Mouse (Mus musculus) midbrain, embryonic 11.5 days (tissue): ENCODE measurements around the gene Pde4b. TPM values are rescaled to one million over a fixed set of nuclear protein-coding genes. Genes with fewer than 3 reads are reported as not detected.

ENCODE experiments used
- ATAC-seq: fragments of 200-750 bp; cut with Nextera tagmentation; 2 replicates; pipeline ENCODE4 v1.8.0; 2017; ENCODE audit warnings: moderate TSS enrichment, moderate library complexity; ENCODE audit not compliant: low FRiP score
- DNase-seq: peaks from one replicate; pipeline ENCODE4 v3.0.0; 2015; ENCODE audit warnings: low spot score; ENCODE audit errors: missing footprints
- H3K27ac ChIP-seq: fragments of 300-500 bp; sonication (generic); 2 replicates; pipeline ENCODE4 v1.5.1; 2014; ENCODE audit warnings: low read depth, low read length
- H3K27me3 ChIP-seq: fragments of 300-500 bp; sonication (generic); 2 replicates; pipeline ENCODE4 v1.6.1; 2014; ENCODE audit warnings: mild to moderate bottlenecking, low read length, moderate library complexity, mixed read lengths; ENCODE audit not compliant: control insufficient read depth, insufficient read depth
- H3K36me3 ChIP-seq: fragments of 300-500 bp; sonication (generic); 2 replicates; pipeline ENCODE4 v1.6.1; 2014; ENCODE audit warnings: mild to moderate bottlenecking, low read length, moderate library complexity, mixed read lengths; ENCODE audit not compliant: control insufficient read depth, insufficient read depth
- H3K4me1 ChIP-seq: fragments of 300-500 bp; sonication (generic); 2 replicates; pipeline ENCODE4 v1.6.1; 2014; ENCODE audit warnings: low read length; ENCODE audit not compliant: control insufficient read depth, insufficient read depth
- H3K4me2 ChIP-seq: fragments of 300-500 bp; sonication (generic); 2 replicates; pipeline ENCODE4 v1.6.1; 2014; ENCODE audit warnings: mild to moderate bottlenecking, moderate library complexity
- H3K4me3 ChIP-seq: fragments of 300-500 bp; sonication (generic); 2 replicates; pipeline ENCODE4 v1.5.1; 2014; ENCODE audit warnings: low read depth, low read length
- H3K9ac ChIP-seq: fragments of 300-500 bp; sonication (generic); 2 replicates; pipeline ENCODE4 v1.6.1; 2014; ENCODE audit warnings: low read length
- H3K9me3 ChIP-seq: fragments of 300-500 bp; sonication (generic); 2 replicates; pipeline ENCODE4 v1.6.1; 2016; ENCODE audit warnings: low read length; ENCODE audit not compliant: control insufficient read depth
- WGBS: fragments of 180-500 bp; shearing (Covaris S2); extraction: QIAGEN DNeasy Blood & Tissue Kit; methylation state at CpG from one replicate; pipeline ENCODE4 v1.1.7; 2014; 5-methylcytosine and 5-hydroxymethylcytosine counted together
- polyA plus RNA-seq: library from polyadenylated mRNA; unstranded; fragments of >200 nt; fragmentation: Nextera tagmentation; extraction: Ambion mirVana; gene quantifications from 2 replicates; pipeline ENCODE4 v1.2.1, GENCODE M21; 2014

Gene Pde4b
- polyA plus RNA-seq, 1 experiment from 2014 or later: 7.5 TPM

- Histone ChIP-seq H3K27ac (no peak overlapping the region), H3K27me3 (no peaks in the 10 kb centered on the region), H3K4me1 (peaks cover 13% of the 10 kb centered on the region; the same call in 1 of the 2 replicates), H3K9me3 (no peaks in the 10 kb centered on the region), H3K4me2 (no peak overlapping the region), H3K36me3 (no peaks in the 10 kb centered on the region), H3K9ac (no peak overlapping the region), H3K4me3 (no peak overlapping the region)
- WGBS: 60% methylated on average over 3 of the region's 3 CpGs
- ATAC-seq (no peak), DNase-seq (no peak)
Observed at GRCm38 (mm10) chr4:102514972-102515835, 427.9 kb downstream of the Pde4b start.

GRCm38 (mm10) chr4:102516395-102516794 lies 429.1 kb downstream of the Pde4b start:
- ATAC-seq: no peak
- Histone ChIP-seq H3K27me3 (no peaks in the 10 kb centered on the region), H3K4me1 (peaks cover 7% of the 10 kb centered on the region; the same call in 1 of the 2 replicates), H3K9me3 (no peaks in the 10 kb centered on the region), H3K4me3 (no peak overlapping the region), H3K4me2 (no peak overlapping the region), H3K9ac (no peak overlapping the region), H3K36me3 (no peaks in the 10 kb centered on the region), H3K27ac (no peak overlapping the region)
- DNase-seq: no peak
- WGBS: 63% methylated on average over 4 of the region's 4 CpGs

- Histone ChIP-seq H3K4me1 (peaks cover 3% of the 10 kb centered on the region; the same call in 1 of the 2 replicates), H3K4me2 (no peak overlapping the region), H3K27me3 (no peaks in the 10 kb centered on the region), H3K9ac (no peak overlapping the region), H3K36me3 (no peaks in the 10 kb centered on the region), H3K9me3 (no peaks in the 10 kb centered on the region), H3K27ac (no peak overlapping the region), H3K4me3 (no peak overlapping the region)
- no peak for DNase-seq
- 83% methylated on average over 7 of the region's 7 CpGs for WGBS
- no peak for ATAC-seq
Observed at GRCm38 (mm10) chr4:102516982-102517630, 429.8 kb downstream of the Pde4b start.

- H3K4me2 ChIP-seq: no peak overlapping the region
- no peak overlapping the region for H3K9ac ChIP-seq
- no peaks in the 10 kb centered on the region for H3K36me3 ChIP-seq
- no peak overlapping the region for H3K27ac ChIP-seq
- 70% methylated on average over 2 of the region's 2 CpGs for WGBS
- H3K4me3 ChIP-seq: no peak overlapping the region
- DNase-seq (no peak), ATAC-seq (no peak)
- H3K27me3 ChIP-seq: no peaks in the 10 kb centered on the region
- peaks cover 3% of the 10 kb centered on the region; the same call in 1 of the 2 replicates for H3K4me1 ChIP-seq
- H3K9me3 ChIP-seq: no peaks in the 10 kb centered on the region
Observed at GRCm38 (mm10) chr4:102517653-102518052, 430.3 kb downstream of the Pde4b start.

GRCm38 (mm10) chr4:102518341-102518740 lies 431.0 kb downstream of the Pde4b start:
- H3K36me3 ChIP-seq: no peaks in the 10 kb centered on the region
- ATAC-seq (no peak), DNase-seq (no peak)
- WGBS: 88% methylated on average over 2 of the region's 2 CpGs
- no peaks in the 10 kb centered on the region for H3K27me3 ChIP-seq
- H3K9ac ChIP-seq: no peak overlapping the region
- H3K9me3 ChIP-seq: no peaks in the 10 kb centered on the region
- peaks cover 3% of the 10 kb centered on the region; the same call in 1 of the 2 replicates for H3K4me1 ChIP-seq
- H3K4me2 ChIP-seq: no peak overlapping the region
- H3K4me3 ChIP-seq: no peak overlapping the region
- no peak overlapping the region for H3K27ac ChIP-seq

- Histone ChIP-seq H3K4me3 (no peak overlapping the region), H3K36me3 (no peaks in the 10 kb centered on the region), H3K27me3 (no peaks in the 10 kb centered on the region), H3K4me2 (no peak overlapping the region), H3K9ac (no peak overlapping the region), H3K4me1 (no peaks in the 10 kb centered on the region), H3K27ac (no peak overlapping the region), H3K9me3 (no peaks in the 10 kb centered on the region)
- no peak for ATAC-seq
- DNase-seq: no peak
- whole genome bisulfite sequencing: 77% methylated on average over 8 of the region's 8 CpGs
Observed at GRCm38 (mm10) chr4:102520669-102521261, 433.4 kb downstream of the Pde4b start.

- no peaks in the 10 kb centered on the region for H3K4me1 ChIP-seq
- no peaks in the 10 kb centered on the region for H3K9me3 ChIP-seq
- ATAC-seq: no peak
- H3K36me3 ChIP-seq: no peaks in the 10 kb centered on the region
- no peak overlapping the region for H3K9ac ChIP-seq
- H3K4me2 ChIP-seq: no peak overlapping the region
- DNase-seq: no peak
- no peaks in the 10 kb centered on the region for H3K27me3 ChIP-seq
- no peak overlapping the region for H3K27ac ChIP-seq
- 82% methylated on average over 6 of the region's 6 CpGs for WGBS
- no peak overlapping the region for H3K4me3 ChIP-seq
Observed at GRCm38 (mm10) chr4:102521434-102521833, 434.1 kb downstream of the Pde4b start.

GRCm38 (mm10) chr4:102527361-102527760 lies 440.0 kb downstream of the Pde4b start:
- Histone ChIP-seq H3K4me2 (no peak overlapping the region), H3K9ac (no peak overlapping the region), H3K4me1 (peaks cover 4% of the 10 kb centered on the region; the same call in 1 of the 2 replicates), H3K27ac (no peak overlapping the region), H3K9me3 (no peaks in the 10 kb centered on the region), H3K27me3 (no peaks in the 10 kb centered on the region), H3K4me3 (no peak overlapping the region), H3K36me3 (no peaks in the 10 kb centered on the region)
- ATAC-seq (no peak), DNase-seq (no peak)
- 83% methylated on average over 7 of the region's 7 CpGs for WGBS

GRCm38 (mm10) chr4:102530797-102531196 lies 443.5 kb downstream of the Pde4b start:
- DNase-seq: no peak
- H3K4me2 ChIP-seq: no peak overlapping the region
- H3K27ac ChIP-seq: no peak overlapping the region
- H3K9ac ChIP-seq: no peak overlapping the region
- no peaks in the 10 kb centered on the region for H3K36me3 ChIP-seq
- ATAC-seq: no peak
- no peak overlapping the region for H3K4me3 ChIP-seq
- H3K4me1 ChIP-seq: peaks cover 18% of the 10 kb centered on the region
- WGBS: 89% methylated on average over 4 of the region's 4 CpGs
- no peaks in the 10 kb centered on the region for H3K9me3 ChIP-seq
- no peaks in the 10 kb centered on the region for H3K27me3 ChIP-seq
